Mouse (Mus musculus) kidney, adult 2 months (tissue): ENCODE results near the gene Kcnb1. TPM values are rescaled to one million over a fixed set of nuclear protein-coding genes. Genes with fewer than 3 reads are reported as not detected.

Source experiments
- DNase-seq: peaks from one replicate; pipeline ENCODE4 v3.0.0; 2021
- H3K27ac ChIP-seq: fragments of 200-500 bp; 2 replicates; pipeline ENCODE4 v1.5.1; 2012; ENCODE audit warnings: low read depth, low read length, control low read depth, inconsistent platforms; ENCODE audit not compliant: insufficient read depth
- H3K27me3 ChIP-seq: fragments of 200-500 bp; replicated peaks from 2 replicates; pipeline ENCODE4 v1.6.1; 2012; ENCODE audit warnings: mild to moderate bottlenecking, moderate library complexity, low read length, inconsistent platforms; ENCODE audit not compliant: control insufficient read depth, insufficient read depth
- H3K36me3 ChIP-seq: fragments of 200-500 bp; 2 replicates; pipeline ENCODE4 v1.6.1; 2012; ENCODE audit warnings: mild to moderate bottlenecking, moderate library complexity, low read length, inconsistent platforms; ENCODE audit not compliant: control insufficient read depth, insufficient read depth
- H3K4me1 ChIP-seq: fragments of 200-500 bp; 2 replicates; pipeline ENCODE4 v1.6.1; 2011; ENCODE audit warnings: low read length; ENCODE audit not compliant: control insufficient read depth, insufficient read depth
- H3K4me3 ChIP-seq: fragments of 200-500 bp; 2 replicates; pipeline ENCODE4 v1.5.1; 2011; ENCODE audit warnings: mild to moderate bottlenecking, low read depth, low read length, control low read depth; ENCODE audit not compliant: insufficient read depth
- CTCF ChIP-seq: fragments of 200-500 bp; conservative IDR thresholded peaks from 2 replicates; pipeline ENCODE4 v1.5.1; 2011; ENCODE audit warnings: low read depth, mild to moderate bottlenecking, control low read depth, low read length, moderate library complexity, mixed read lengths; ENCODE audit not compliant: insufficient read depth, insufficient read length
- POLR2A ChIP-seq: fragments of 200-500 bp; IDR thresholded peaks from one replicate; pipeline ENCODE4 v1.6.1; 2011; ENCODE audit warnings: low read depth, low read length, control low read depth
- WGBS: fragments of 180-500 bp; shearing (Covaris S2); methylation state at CpG from one replicate; pipeline ENCODE4 v1.1.7; 2018; 5-methylcytosine and 5-hydroxymethylcytosine counted together
- polyA plus RNA-seq: library from polyadenylated mRNA; depleted of rRNA; stranded (reverse); fragments of >200 nt; gene quantifications from 2 replicates; pipeline ENCODE4 v1.2.3, GENCODE M21; 2012

Kcnb1 gene
- polyA plus RNA-seq, 1 experiment, result 2.9 TPM

- no peaks in the 10 kb centered on the region for H3K36me3 ChIP-seq
- WGBS, result 57% methylated on average over 13 of the region's 13 CpGs
- TF ChIP-seq POLR2A (no peak), CTCF (no peak)
- no peaks in the 10 kb centered on the region for H3K4me1 ChIP-seq
- H3K27ac ChIP-seq, result peak overlapping the region; percentile 7; the same call in 1 of the 2 replicates
- no peak for DNase-seq
- H3K4me3 ChIP-seq, result no peak overlapping the region
- H3K27me3 ChIP-seq, result no peaks in the 10 kb centered on the region
These were observed 50.1 kb downstream of the Kcnb1 start for GRCm38 (mm10) chr2:167139801-167140269.

GRCm38 (mm10) chr2:167138611-167139010 is 51.3 kb downstream of the Kcnb1 start:
- no peaks in the 10 kb centered on the region for H3K27me3 ChIP-seq

GRCm38 (mm10) chr2:167136909-167137308 is 53.0 kb downstream of the Kcnb1 start:
- no peak for DNase-seq
- Histone ChIP-seq H3K27ac (no peak overlapping the region), H3K27me3 (no peaks in the 10 kb centered on the region), H3K4me3 (no peak overlapping the region), H3K36me3 (no peaks in the 10 kb centered on the region), H3K4me1 (no peaks in the 10 kb centered on the region)
- WGBS, result 63% methylated on average over 14 of the region's 14 CpGs
- TF ChIP-seq CTCF (no peak), POLR2A (no peak)

More at GRCm38 (mm10) chr2:167138611-167139010, 51.3 kb downstream of the Kcnb1 start:
- TF ChIP-seq POLR2A (no peak), CTCF (no peak)
- no peak overlapping the region for H3K27ac ChIP-seq
- H3K36me3 ChIP-seq, result no peaks in the 10 kb centered on the region
- H3K4me3 ChIP-seq, result no peak overlapping the region
- H3K4me1 ChIP-seq, result no peaks in the 10 kb centered on the region
- WGBS, result 59% methylated on average over 6 of the region's 6 CpGs
- peak; percentile 26 for DNase-seq

DNA sequence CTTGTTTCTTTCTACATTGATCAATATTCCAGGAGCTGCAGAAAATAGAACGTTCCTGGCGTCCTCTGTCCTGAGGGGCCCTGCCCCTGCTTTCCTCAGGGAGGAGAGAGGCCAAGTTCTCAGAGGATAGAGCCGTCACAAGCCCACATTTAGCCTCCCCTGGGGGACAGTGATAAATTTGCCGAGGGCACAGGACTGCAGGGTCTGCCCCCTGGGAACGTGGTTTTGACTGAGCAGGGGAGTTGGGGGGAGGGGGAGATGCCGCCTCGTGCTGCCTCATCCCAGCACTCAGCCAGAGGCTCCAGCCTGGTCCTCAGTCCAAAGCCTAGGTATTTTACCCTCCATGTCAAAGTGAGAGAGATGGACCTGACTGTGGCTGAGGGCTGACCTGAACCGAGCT is 57.9 kb downstream of the Kcnb1 start:
- no peaks in the 10 kb centered on the region for H3K27me3 ChIP-seq
- WGBS, result 48% methylated on average over 8 of the region's 8 CpGs
- no peak overlapping the region for H3K4me3 ChIP-seq
- no peaks in the 10 kb centered on the region for H3K36me3 ChIP-seq
- H3K4me1 ChIP-seq, result no peaks in the 10 kb centered on the region
- H3K27ac ChIP-seq, result no peak overlapping the region
- no peak for TF ChIP-seq POLR2A
- DNase-seq, result no peak

- peak; percentile 43 for DNase-seq
- peak overlapping the region; percentile 51 for H3K4me3 ChIP-seq
- H3K27me3 ChIP-seq, result no peaks in the 10 kb centered on the region
- H3K36me3 ChIP-seq, result no peaks in the 10 kb centered on the region
- H3K4me1 ChIP-seq, result no peaks in the 10 kb centered on the region
- WGBS, result 35% methylated on average over 9 of the region's 9 CpGs
- H3K27ac ChIP-seq, result peak overlapping the region; percentile 67
- TF ChIP-seq POLR2A, result no peak
- no peak for TF ChIP-seq CTCF
These were observed 59.7 kb downstream of the Kcnb1 start for GRCm38 (mm10) chr2:167130050-167130770.

GRCm38 (mm10) chr2:167129608-167129955 is 60.4 kb downstream of the Kcnb1 start:
- H3K4me1 ChIP-seq, result no peaks in the 10 kb centered on the region

GRCm38 (mm10) chr2:167128699-167129607 is 61.0 kb downstream of the Kcnb1 start:
- no peaks in the 10 kb centered on the region for H3K4me1 ChIP-seq
- H3K27ac ChIP-seq, result peak overlapping the region; percentile 72
- WGBS, result 24% methylated on average over 20 of the region's 20 CpGs
- TF ChIP-seq POLR2A, result no peak
- no peak for TF ChIP-seq CTCF
- no peaks in the 10 kb centered on the region for H3K27me3 ChIP-seq
- H3K36me3 ChIP-seq, result no peaks in the 10 kb centered on the region
- DNase-seq, result peak; percentile 73
- H3K4me3 ChIP-seq, result peak overlapping the region; percentile 51; the same call in 1 of the 2 replicates

More at GRCm38 (mm10) chr2:167129608-167129955, 60.4 kb downstream of the Kcnb1 start:
- DNase-seq, result peak; percentile 36
- no peaks in the 10 kb centered on the region for H3K36me3 ChIP-seq
- peak overlapping the region; percentile 67 for H3K27ac ChIP-seq
- no peak for TF ChIP-seq CTCF
- TF ChIP-seq POLR2A, result no peak
- H3K27me3 ChIP-seq, result no peaks in the 10 kb centered on the region
- H3K4me3 ChIP-seq, result peak overlapping the region; percentile 51; the same call in 1 of the 2 replicates
- 18% methylated on average over 9 of the region's 9 CpGs for WGBS
